Mouse (Mus musculus) ovary, adult 10 weeks (tissue): ENCODE data around the gene Nelfcd. TPM values are rescaled to one million over a fixed set of nuclear protein-coding genes. Genes with fewer than 3 reads are reported as not detected.

Source experiments
- polyA plus RNA-seq: library from polyadenylated mRNA; stranded (reverse); fragments of 350-450 nt; fragmentation: Illumina TruSeq; extraction: RNeasy Lipid Tissue Mini Kit (QIAGEN cat#74804); gene quantifications from one replicate; pipeline ENCODE4 v1.2.3, GENCODE M21; 2014

Nelfcd gene
- 4.7 TPM for polyA plus RNA-seq

DNA sequence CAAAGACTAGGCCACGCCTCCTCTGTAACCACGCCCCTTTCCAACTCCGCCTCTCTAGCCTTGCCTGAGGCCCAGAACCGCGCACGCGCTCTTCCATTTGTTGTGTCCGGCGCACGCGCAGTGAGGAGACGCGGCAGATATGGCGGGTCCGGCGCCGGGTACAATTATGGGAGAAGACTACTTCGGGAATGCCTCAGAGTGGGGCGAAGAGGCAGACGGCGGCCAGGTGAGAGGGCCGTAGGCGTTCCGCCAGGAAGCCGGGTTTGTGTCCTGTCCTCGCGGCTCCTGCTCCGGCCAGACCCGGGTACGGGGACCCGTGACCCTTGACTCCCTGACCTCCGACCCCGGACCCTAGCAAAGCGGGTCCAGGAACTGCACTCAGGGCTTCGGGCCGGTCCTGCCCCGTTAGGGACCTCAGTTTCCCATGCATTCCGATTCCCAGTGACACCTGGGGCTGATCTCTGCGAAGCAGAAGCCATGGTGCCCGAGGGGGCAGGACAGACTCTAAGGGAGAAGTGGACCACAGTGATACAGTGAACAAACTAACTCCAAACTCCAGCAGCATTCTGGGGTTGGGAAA lies at the start of gene Nelfcd:
Gene Nelfcd (plus strand): TSS at position 74 of the 580 bp plus-strand sequence.

DNA sequence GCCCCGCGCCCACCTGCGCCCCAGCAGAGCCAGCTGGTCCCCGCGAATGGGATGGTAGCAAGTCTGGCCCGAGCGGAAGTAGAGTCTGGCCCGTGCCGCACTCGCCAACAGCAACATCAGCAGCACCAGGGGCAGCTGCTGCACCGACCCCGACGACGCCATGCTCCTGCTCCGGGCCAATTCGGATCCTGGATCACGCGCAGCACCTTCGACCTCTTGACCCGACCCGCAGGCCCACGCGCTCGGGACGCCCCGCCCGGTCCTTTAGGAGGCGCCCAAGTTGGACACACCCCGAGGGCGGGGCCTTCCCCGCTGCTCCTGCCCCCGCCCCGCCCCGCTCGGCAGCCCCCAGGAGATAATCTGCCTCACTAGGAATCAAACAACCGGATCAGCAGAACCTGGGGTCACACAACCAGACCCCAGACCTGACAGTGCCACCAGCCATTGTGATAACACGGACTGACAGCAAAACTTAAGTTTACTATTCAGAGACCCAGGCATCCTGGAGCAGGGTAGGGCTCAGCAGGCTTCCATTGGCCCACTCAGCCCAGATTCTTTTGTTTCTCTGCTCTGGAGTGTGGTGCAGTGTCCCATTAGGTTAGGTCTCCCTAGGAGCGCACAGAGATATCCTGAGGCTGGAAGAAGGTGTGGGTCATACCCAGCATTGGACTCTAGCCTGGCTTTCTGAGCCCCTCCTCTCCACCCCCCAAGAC lies 23.3 kb downstream of the Nelfcd start, which contains the start of gene Ctsz:
Gene Ctsz (minus strand): TSS at position 303 of the 713 bp plus-strand sequence.

DNA sequence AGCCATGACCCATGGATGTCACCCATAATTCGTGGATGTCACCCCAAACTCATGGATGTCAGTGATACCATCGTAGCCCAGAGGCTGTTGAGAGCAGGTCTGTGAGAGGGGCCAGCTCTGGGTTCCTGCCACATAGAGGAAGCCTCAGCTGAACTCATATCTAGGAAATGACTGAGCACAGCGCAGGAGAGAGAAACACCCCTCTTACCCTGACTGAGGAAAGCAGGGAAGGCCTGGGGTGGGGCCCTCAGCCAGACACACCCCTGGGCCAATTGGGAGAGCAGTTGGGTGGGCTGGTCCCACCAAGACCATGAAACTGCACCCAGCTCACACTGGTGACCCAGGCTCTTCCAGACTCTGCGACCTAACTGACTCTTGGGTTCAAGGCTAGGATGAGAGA lies 34.7 kb downstream of the Nelfcd start, which contains the start of gene Tubb1:
Gene Tubb1 (plus strand): TSS at position 343 of the 400 bp plus-strand sequence.

DNA sequence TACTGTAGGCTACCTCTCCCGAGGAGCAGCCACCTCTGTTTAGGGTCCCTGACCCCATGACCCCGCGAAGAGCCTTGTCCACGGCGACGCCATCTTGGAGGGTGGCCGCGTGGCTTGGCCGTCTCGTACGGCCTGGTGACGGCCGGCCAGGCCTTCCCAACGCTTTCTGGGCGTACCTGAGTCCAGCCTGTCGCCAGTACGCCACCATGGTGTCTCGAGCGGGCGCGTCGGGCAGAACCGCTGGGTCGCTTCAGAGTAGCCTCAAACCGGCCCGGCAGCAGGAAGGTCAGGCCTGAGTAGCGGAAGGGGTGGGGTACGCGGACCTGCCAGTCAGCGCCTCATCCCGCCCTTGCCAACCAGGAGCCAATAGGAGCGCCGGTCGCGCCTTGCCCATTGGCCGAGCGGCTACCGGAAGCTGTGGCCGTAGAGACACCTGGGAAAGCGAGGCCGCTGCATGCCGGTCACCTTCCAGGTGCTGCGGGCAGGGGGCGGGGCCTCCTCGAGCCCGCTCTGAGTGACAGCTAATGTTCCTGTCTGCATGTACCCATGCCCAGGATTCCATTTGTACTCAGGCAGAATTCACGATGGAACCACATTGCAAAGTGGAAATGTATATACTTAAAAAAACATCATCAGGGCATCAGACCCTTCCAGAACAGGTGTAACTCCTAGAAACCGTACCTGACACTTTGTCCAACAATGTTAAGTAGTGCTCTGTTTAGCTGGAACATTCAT lies 48.4 kb downstream of the Nelfcd start, which contains the start of gene Atp5e:
Gene Atp5e (minus strand): TSS at position 317 of the 735 bp plus-strand sequence.

DNA sequence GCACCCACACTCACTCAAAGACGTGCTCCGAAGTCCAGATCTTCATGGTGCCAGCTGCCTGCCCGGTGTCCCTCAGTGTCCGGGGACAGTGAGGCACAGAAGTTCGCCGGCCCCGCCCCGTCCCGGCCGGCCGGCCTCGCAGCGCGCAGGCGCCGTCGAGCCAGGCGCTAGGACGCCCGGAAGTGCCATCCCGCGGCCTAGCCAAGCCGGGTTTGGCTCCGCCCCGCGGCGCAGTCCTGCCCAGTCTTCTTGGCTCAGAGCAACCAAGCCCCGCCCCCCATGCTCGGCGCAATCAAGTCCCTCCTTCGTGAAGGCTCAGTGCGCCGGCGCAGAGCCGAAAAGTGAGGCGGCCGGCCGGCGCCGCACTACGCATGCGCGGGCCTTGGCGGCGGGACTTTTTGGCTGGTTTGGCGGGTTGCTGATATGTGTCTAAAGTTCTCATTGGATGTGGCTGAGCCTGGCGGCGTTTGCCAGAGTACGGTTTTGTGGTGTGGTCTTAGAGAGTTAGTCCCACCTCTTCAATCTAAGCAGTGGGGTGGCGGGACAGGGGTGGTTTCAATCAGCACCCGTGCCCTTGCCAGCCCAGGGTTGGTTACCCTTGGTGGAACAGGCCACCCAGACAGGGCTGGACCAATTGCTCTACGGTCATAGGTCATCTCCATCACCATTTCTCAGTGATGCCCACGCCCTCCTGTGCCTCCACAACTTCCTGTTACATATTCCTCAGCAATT lies 57.4 kb downstream of the Nelfcd start, which contains the start of gene Prelid3b:
Gene Prelid3b (minus strand): TSS at position 264 of the 732 bp plus-strand sequence.

Other genes with a start within 250 kb of the Nelfcd start
- gene Gnas, start 131.5 kb upstream of the Nelfcd start, polyA plus RNA-seq: 794 TPM
- gene Gm20721, start 69.1 kb upstream of the Nelfcd start, polyA plus RNA-seq: not detected
- 8.3 TPM for gene Ctsz, start 23.2 kb downstream of the Nelfcd start, polyA plus RNA-seq
- gene Tubb1, start 34.9 kb downstream of the Nelfcd start, polyA plus RNA-seq: not detected
- 27.9 TPM for gene Atp5e, start 48.3 kb downstream of the Nelfcd start, polyA plus RNA-seq
- gene Prelid3b, start 57.3 kb downstream of the Nelfcd start, polyA plus RNA-seq: 64.5 TPM
- gene Zfp831, start 227.7 kb downstream of the Nelfcd start, polyA plus RNA-seq: 0.06 TPM